Mouse (Mus musculus) heart, adult 2 months (tissue): ENCODE data around the gene Olfr77.

Experiments used
- CTCF ChIP-seq: fragments of 200-600 bp; IDR thresholded peaks from 2 replicates; pipeline ENCODE4 v1.8.1; 2022; ENCODE audit warnings: antibody characterized with exemption, mild to moderate bottlenecking, moderate library complexity
- EP300 ChIP-seq: fragments of 200-500 bp; IDR thresholded peaks from 2 replicates; pipeline ENCODE4 v1.6.1; 2011; ENCODE audit warnings: low read depth, low read length, control low read depth; ENCODE audit not compliant: insufficient read depth
- POLR2A ChIP-seq: fragments of 200-500 bp; IDR thresholded peaks from 2 replicates; pipeline ENCODE4 v1.6.1; 2011; ENCODE audit warnings: mild to moderate bottlenecking, low read depth, low read length, control low read depth; ENCODE audit not compliant: insufficient read depth

GRCm38 (mm10) chr9:19887904-19888303 lies 28.8 kb upstream of the Olfr77 start, which contains the start of gene Olfr862:
- TF ChIP-seq EP300 = no peak
- TF ChIP-seq CTCF = no peak
- no peak for TF ChIP-seq POLR2A
